ENCODE assay signal across 13 mouse cellular contexts in the genomic region with DNA sequence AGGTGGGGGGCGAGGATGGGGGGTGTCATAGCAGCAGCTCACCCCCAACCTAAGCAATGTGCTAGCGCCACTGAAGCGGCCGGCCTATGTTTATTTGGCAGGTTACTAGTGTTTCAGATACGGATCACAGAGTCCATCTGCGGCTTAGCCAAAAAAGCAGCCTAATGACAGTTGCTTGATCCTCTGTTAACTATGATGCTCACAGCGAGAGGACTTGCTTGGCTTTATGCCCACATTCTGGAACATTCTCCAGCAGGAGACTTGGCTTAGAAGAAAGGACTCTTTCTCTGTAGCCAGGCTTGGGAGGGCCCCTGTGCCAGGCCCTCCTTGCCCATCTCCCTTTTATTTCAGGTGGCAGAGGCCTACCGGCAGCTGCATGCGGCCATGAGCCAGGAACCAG. TPM values are rescaled to one million over a fixed set of nuclear protein-coding genes. Genes with fewer than 3 reads are reported as not detected.
DNase-seq lines count a peak whose midpoint lies in the region; ATAC-seq lines count a peak whose summit lies in the region.
"Had no signal": no experiment of that assay in that cellular context is flagged by ENCODE, and none has a peak within 500 bp of the region (broad histone marks: within the 10 kb centered on the region; RNA-seq: fewer than 3 reads in every experiment).

No protein-coding gene starts in this region.

- ATAC-seq in kidney, embryonic 14.5 days (ENCODE audit: low FRiP score, low TSS enrichment) = no peak
- no peak for ATAC-seq in frontal cortex, adult (ENCODE audit: low TSS enrichment)
- ATAC-seq: liver, embryonic 12.5 days; midbrain, embryonic 13.5 days had no signal

- 77% methylated on average over 9 of the region's 9 CpGs for WGBS in kidney, embryonic 14.5 days

- peak; percentile 47 to 71 for DNase-seq in kidney, adult 8-10 months
- DNase-seq in testis, postnatal 14 days (ENCODE audit: low spot score) = peak; percentile 64
- DNase-seq in testis, postnatal 10 days (ENCODE audit: low spot score) = no peak
- DNase-seq in cerebellum, adult 9-11 months = peak; percentile 85
- DNase-seq in embryo, embryonic 10.5 days (ENCODE audit: low spot score) = no peak
- DNase-seq: adrenal gland, postnatal 36 days; lung, postnatal 14 days had no signal

- no peak overlapping the region for H3K4me2 ChIP-seq in kidney, embryonic 14.5 days (replicated peaks; ENCODE audit: low read depth, low read length)
- H3K4me2 ChIP-seq: heart, embryonic 11.5 days; liver, embryonic 12.5 days; midbrain, embryonic 13.5 days had no signal

- H3K9ac ChIP-seq in kidney, embryonic 14.5 days (ENCODE audit: low read depth, low read length) = no peak overlapping the region
- H3K9ac ChIP-seq: liver, embryonic 12.5 days; midbrain, embryonic 13.5 days had no signal

- H3K27me3 ChIP-seq in kidney, embryonic 14.5 days (ENCODE audit: control insufficient read depth, insufficient read depth, low read length) = no peaks in the 10 kb centered on the region
- H3K27me3 ChIP-seq: liver, embryonic 12.5 days; midbrain, embryonic 13.5 days had no signal

- H3K27ac ChIP-seq in kidney, embryonic 14.5 days (ENCODE audit: low read depth, low read length) = no peak overlapping the region
- H3K27ac ChIP-seq: liver, embryonic 12.5 days; midbrain, embryonic 13.5 days; stomach, postnatal 0 days had no signal

- no peak overlapping the region for H3K4me3 ChIP-seq in kidney, embryonic 14.5 days (ENCODE audit: low read length)
- H3K4me3 ChIP-seq: liver, embryonic 12.5 days; midbrain, embryonic 13.5 days had no signal

- H3K9me3 ChIP-seq in kidney, embryonic 14.5 days (ENCODE audit: control insufficient read depth, low read length) = no peaks in the 10 kb centered on the region
- H3K9me3 ChIP-seq: liver, embryonic 12.5 days; midbrain, embryonic 13.5 days had no signal

- H3K36me3 ChIP-seq in kidney, embryonic 14.5 days (ENCODE audit: control insufficient read depth, insufficient read depth, low read length) = no peaks in the 10 kb centered on the region; the same call in 1 of the 2 replicates
- H3K36me3 ChIP-seq: liver, embryonic 12.5 days; midbrain, embryonic 13.5 days had no signal

- peaks cover 9% of the 10 kb centered on the region; the same call in 1 of the 2 replicates for H3K4me1 ChIP-seq in kidney, embryonic 14.5 days (ENCODE audit: control insufficient read depth, insufficient read depth, low read length)
- H3K4me1 ChIP-seq: midbrain, embryonic 13.5 days had no signal

RNA-seq across cellular contexts. Expression of gene Faap24, which starts 20.0 kb away (rescaled TPM):
- polyA plus RNA-seq in kidney, embryonic 14.5 days (2014; fragmentation: Nextera tagmentation; extraction: Ambion mirVana) = 14.5 and 18.0 TPM in 2 replicates

RNA-seq across cellular contexts. Expression of gene Cep89, which starts 20.2 kb away (rescaled TPM):
- polyA plus RNA-seq in kidney, embryonic 14.5 days (2014; fragmentation: Nextera tagmentation; extraction: Ambion mirVana) = 40.2 and 59.9 TPM in 2 replicates

RNA-seq across cellular contexts. Expression of gene Rhpn2, which starts 42.7 kb away (rescaled TPM):
- 10.2 and 15.7 TPM in 2 replicates for polyA plus RNA-seq in kidney, embryonic 14.5 days (2014; fragmentation: Nextera tagmentation; extraction: Ambion mirVana)

RNA-seq across cellular contexts. Expression of gene Gpatch1, which starts 58.4 kb away (rescaled TPM):
- 13.7 and 20.5 TPM in 2 replicates for polyA plus RNA-seq in kidney, embryonic 14.5 days (2014; fragmentation: Nextera tagmentation; extraction: Ambion mirVana)

Comparison
In these comparisons a context has a peak if more than half of its experiments do, and no peak if none do; other contexts are left out.
1. DNase-seq: peak in kidney, adult 8-10 months (2 of 2), testis, postnatal 14 days (single experiment) and cerebellum, adult 9-11 months (single experiment); none in testis, postnatal 10 days (single experiment) and embryo, embryonic 10.5 days (single experiment).